Mouse (Mus musculus) embryo, embryonic 11 days (tissue): ENCODE measurements at regions not wholly inside any gene's neighbourhood (a gene's known extent, or its start where the extent isn't known, plus 50 kb on each side); places are given as distances from the start of the nearest gene placed in this dataset.

Source experiments
- DNase-seq: peaks from one replicate; pipeline ENCODE4 v3.0.0-alpha.2; 2015

DNA sequence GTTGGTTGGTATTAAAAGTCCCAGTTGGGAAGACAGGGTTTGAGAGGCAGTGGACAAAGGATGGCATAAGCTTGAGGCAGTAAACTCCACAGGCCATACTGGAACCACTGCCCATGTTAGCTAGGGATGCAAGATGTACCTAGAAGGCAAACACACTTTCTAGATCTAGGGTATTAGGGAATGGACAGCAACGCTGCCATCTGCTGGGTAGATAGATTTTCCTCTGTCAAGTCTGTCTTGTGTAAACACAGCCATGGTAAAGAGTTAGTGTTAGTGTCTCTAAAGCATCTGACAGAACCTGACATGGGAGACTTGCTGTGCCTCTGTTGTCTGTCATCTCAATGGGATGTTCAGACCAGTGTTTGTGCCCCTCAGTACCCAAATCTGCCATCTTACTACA is 573.5 kb upstream of the Adamts5 start:
- DNase-seq: no peak

DNA sequence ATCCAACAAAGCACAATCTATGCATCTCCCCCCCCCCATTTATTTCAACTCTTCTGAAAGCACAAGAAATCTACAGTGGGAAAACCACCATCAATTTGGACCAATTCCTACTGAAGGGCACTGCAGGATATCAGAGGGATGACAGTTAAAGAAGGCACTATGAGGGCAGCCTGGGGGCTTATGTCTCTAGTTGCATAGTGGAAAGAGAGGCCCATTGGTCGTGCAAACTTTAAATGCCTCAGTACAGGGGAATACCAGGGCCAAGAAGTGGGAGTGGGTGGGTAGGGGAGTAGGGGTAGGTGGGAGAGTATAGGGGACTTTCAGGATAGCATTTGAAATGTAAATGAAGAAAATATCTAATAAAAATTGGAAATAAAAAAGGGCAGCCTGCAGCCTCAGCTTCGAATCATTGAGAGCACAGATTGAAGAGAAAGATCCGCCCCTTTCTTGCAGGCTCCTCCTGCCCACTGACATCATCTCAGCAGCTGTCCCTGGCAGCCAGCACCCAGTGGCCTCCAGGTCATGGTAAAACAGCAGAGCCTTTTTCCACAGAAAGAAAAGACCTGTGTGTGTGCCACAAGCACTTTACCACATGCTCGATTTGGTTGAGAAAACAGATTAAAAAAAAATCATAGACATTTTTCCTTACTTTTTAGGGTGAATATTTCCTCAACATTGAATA is 571.6 kb upstream of the Adamts5 start:
- peak; percentile 28 for DNase-seq

GRCm38 (mm10) chr16:86461073-86461472 is 559.4 kb upstream of the Adamts5 start:
- DNase-seq: no peak

GRCm38 (mm10) chr16:86456649-86457048 is 555.0 kb upstream of the Adamts5 start:
- peak; percentile 8 for DNase-seq

- no peak for DNase-seq
These were observed 553.2 kb upstream of the Adamts5 start for GRCm38 (mm10) chr16:86454810-86455209.

- DNase-seq: no peak
These were observed 552.4 kb upstream of the Adamts5 start for GRCm38 (mm10) chr16:86454031-86454430.

- no peak for DNase-seq
These were observed 547.0 kb upstream of the Adamts5 start for GRCm38 (mm10) chr16:86448478-86449160.

- DNase-seq: peak; percentile 80
These were observed 517.8 kb upstream of the Adamts5 start for GRCm38 (mm10) chr16:86419458-86419857.

DNA sequence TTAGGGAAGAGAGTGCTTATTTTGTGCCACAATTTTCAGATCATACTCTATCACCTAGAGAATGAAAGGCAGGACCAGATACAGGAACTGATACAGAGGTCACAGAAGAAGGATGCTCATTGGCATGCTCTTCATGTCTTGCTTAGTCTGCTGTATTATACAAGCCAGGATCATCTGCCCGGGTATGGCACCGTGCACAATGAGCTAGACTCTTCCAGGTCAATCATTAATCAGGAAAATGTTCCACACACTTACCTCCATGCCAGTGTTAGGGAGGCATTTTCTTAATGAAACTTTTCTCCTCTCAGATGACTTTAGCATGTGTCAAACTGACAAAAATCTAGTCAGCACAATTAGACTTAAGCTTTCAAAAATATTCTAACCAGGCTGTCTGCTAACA is 502.7 kb upstream of the Adamts5 start:
- DNase-seq: no peak

DNA sequence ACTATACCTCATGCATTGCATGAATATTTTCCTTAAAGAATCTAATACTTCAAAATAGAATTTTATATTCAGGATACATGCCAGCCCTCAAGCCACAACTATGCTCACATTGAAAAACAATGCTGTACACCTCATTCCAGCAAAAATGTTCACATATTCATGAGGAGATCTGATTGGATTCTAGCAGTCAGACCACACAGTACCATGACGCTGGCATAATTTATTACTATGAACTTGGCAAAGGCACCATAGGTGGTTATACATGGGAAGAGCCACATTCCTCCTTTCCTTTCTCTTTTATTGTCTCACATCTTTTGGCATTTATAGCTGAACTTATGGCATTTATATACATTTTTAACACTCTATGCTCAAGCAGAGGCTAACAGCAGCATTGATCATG is 499.8 kb upstream of the Adamts5 start:
- DNase-seq: no peak

- DNase-seq: no peak
These were observed 497.7 kb upstream of the Adamts5 start for GRCm38 (mm10) chr16:86399288-86399687.

DNA sequence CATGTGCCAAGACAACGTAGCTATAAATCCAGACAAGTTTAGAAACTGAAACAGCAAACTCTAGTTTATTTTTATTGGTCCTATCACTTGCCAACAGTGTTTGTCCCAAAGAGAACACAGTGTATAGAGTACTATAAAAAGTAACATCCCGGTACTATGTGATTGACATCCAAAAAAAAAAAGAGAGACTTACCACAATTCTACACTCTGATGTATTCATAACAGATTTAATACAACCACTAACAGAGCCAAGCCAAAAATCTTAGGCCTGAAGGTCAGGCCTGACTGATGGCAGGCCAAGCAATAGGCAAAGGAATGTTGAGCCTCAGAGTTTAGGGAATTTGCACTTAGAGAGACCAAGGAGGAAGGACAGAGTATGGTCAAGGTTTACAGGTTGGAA is 495.9 kb upstream of the Adamts5 start:
- DNase-seq: no peak

DNA sequence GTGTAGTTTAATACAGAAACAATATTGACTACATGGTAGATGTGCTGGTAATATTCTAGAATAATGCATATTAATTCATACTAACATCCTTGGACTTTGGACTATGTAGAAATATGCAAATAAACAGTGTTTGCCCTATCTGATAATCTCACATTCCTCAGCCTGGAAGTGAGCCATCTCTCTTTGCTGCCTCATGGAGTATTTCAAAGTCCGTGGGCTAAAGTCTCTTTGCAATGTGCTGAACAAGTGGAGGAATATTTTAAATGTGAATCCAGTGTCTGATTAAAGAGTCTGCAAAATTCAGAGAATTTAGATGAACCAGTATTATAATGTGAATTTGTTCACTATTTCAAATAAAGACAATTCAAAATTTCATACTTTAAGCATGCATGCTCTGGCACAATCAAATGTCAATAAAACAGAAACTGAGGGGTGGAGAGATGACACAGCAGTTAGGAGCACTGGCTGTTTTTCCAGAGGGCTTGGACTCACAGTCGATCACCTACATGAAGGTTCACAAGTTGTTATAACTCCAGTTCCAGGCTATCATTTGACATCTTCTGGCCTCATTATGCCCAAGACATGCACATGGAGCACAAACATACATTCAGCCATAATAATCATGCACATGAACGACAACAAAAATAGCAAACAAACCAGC is 487.6 kb upstream of the Adamts5 start:
- no peak for DNase-seq

- no peak for DNase-seq
These were observed 486.5 kb upstream of the Adamts5 start for GRCm38 (mm10) chr16:86388128-86388527.

GRCm38 (mm10) chr16:86377991-86378390 is 476.4 kb upstream of the Adamts5 start:
- peak; percentile 13 for DNase-seq

- DNase-seq: no peak
These were observed 470.0 kb upstream of the Adamts5 start for GRCm38 (mm10) chr16:86371652-86372051.

DNA sequence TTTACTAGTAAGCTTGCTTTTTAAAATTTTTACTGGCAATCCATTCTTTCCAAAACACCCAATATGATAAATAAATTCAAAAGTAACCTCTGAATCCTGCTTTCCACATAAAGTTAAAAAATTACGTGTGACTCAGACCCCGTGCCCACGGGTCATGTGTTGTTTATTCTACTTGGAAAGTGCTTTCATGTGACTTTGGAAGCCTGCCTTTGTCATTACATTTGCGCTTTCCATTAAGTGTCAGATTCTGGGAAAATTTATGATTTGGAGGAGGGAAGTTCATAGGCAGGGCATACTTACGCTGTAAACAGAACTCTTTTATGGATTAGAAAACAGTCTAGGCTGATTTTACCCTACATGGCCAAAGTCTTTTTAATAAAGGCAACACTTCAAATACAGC is 466.8 kb upstream of the Adamts5 start:
- peak; percentile 4 for DNase-seq

DNA sequence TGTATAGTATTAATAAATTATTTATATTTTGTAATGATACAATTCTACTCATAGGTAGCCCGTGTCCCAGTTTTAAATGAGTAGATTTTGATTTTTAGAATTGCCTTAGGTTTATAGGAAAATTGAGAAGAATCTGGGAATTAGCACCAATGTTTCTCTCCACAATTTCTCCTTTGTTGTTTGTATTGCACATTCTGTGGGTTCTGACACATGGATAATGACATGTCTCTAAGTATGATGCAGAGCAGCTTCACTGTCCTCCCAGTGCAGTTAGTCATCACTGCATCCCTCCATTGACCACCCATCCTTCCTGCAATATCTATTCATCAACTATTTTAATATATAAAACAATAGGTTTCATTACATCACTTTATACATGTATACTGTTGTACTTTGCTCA is 464.6 kb upstream of the Adamts5 start:
- DNase-seq: no peak

DNA sequence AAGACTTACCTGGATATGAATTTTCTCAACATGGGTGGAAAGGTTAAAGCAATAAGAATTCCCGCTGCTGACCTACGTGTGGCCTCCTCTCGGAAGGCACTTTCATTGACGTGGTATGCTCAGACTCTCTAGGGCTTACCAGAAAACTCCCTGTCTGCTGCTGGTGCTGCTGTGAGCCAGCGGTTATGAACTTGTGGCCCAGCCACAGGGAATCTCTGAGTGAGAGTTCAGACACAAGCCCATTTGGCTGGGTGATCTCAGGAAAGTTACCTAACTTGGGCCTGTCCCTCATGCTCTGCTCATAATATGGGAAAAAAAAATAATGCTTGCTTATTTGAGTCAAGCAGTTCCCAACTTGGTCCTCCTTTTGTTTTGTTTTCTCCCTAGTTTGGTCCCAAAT is 459.5 kb upstream of the Adamts5 start:
- no peak for DNase-seq

DNA sequence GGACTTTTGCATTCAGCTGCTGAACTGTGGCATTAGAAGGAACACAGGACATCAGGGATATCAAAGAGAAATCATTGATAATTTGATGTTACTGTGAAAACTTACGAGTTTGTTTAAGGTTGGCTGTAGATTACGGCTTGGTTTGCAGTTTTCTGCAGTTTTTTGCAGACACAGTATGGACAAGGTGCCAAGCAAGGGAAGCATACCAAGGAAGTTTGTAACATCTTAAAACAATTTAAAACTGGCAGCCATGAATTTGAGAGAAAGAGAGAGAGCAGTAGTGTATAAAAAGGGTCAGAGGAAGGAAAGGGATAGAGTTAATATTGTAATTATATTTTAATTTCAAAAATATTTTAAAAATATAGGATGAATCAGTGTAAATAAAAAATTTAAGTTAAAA is 453.4 kb upstream of the Adamts5 start:
- no peak for DNase-seq

DNA sequence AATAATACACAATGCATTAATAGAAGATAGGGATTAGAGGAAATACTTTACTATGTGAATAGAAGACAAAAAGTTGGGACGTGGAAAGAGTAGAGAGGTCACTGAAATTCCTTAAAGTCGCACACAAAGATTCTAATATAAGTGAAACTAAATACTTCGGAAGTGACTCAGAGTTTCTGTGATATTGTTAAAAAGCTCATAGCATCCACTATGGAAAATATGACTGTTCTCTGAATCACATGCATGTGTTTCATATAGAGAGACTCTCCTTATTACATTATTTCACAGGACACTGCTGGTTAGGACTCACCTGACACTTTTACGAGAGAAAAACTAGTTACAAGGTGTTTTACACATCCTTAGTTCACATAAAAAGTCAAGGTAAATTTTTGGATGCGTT is 446.1 kb upstream of the Adamts5 start:
- DNase-seq: no peak

- no peak for DNase-seq
These were observed 445.3 kb upstream of the Adamts5 start for GRCm38 (mm10) chr16:86346916-86347315.

DNA sequence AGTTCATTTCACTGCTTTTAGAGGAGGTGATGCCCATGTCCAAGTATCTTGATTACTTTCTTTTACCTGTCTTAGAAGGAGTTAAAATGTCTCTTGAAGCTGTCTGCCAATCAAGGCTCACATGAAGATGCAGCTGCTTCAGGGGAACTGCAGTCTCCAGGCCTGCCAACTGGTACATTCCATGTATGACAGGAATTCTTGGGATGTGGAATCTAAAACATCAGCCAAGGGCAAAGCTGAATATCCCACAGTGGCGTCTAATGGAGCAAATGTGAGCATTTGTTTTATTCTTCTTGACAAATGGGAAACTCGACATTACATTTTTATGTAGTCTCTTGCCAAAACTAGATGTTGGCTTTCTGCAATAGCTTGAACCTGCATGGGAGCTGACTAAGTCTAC is 438.7 kb upstream of the Adamts5 start:
- no peak for DNase-seq

DNA sequence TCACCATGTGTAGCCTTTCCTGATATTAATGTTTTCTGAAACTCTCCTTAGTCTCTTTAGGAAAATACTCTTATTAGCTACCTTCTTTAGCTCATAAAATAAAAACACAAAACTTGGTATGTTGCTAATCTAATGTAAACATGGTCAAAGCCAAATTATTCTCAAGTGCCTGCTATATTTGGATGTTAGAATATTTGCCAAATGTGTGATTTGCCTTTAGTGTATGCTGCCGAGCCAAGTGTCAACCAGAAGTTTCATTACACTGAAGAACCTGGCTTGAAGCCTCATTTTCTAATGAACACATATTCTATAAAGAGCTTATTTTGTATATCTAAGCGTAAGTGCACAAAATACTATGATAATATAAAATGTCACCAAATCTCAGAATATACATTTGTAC is 423.8 kb upstream of the Adamts5 start:
- no peak for DNase-seq
